Mouse (Mus musculus) splenic B cell, adult 2 months (primary cell): Measurements from ENCODE around the gene Nox1.

ENCODE experiments used
- DNase-seq: peaks from one replicate; pipeline ENCODE4 v3.0.0-alpha.2; 2011; ENCODE audit warnings: low read depth, low spot score
- H3K27me3 ChIP-seq: 2 replicates; pipeline ENCODE4 v1.6.1; 2012; ENCODE audit warnings: mild to moderate bottlenecking, low read length, moderate library complexity, mixed read lengths; ENCODE audit not compliant: control insufficient read depth, poor library complexity, insufficient read depth, severe bottlenecking
- H3K36me3 ChIP-seq: 2 replicates; pipeline ENCODE4 v1.6.1; 2012; ENCODE audit warnings: mild to moderate bottlenecking, low read length, moderate library complexity, mixed read lengths; ENCODE audit not compliant: control insufficient read depth, poor library complexity, insufficient read depth, severe bottlenecking

The Nox1 gene

GRCm38 (mm10) chrX:134058040-134058875, 163.5 kb downstream of the Nox1 start:
- Histone ChIP-seq H3K36me3 (no peaks in the 10 kb centered on the region), H3K27me3 (no peaks in the 10 kb centered on the region)
- no peak for DNase-seq

- H3K36me3 ChIP-seq = no peaks in the 10 kb centered on the region
- DNase-seq = no peak
- no peaks in the 10 kb centered on the region for H3K27me3 ChIP-seq
These were observed 164.9 kb downstream of the Nox1 start for GRCm38 (mm10) chrX:134056897-134057296.

- no peak for DNase-seq
- H3K27me3 ChIP-seq = no peaks in the 10 kb centered on the region
- no peaks in the 10 kb centered on the region for H3K36me3 ChIP-seq
These were observed 172.8 kb downstream of the Nox1 start for GRCm38 (mm10) chrX:134048994-134049393.
